Mouse (Mus musculus) embryonic facial prominence, embryonic 14.5 days (tissue): ENCODE measurements at regions not wholly inside any gene's neighbourhood (a gene's known extent, or its start where the extent isn't known, plus 50 kb on each side); places are given as distances from the start of the nearest gene placed in this dataset.

Experiments
- ATAC-seq: fragments of 200-750 bp; cut with Nextera tagmentation; 2 replicates; pipeline ENCODE4 v1.8.0; 2017; ENCODE audit warnings: low read depth, moderate number of reproducible peaks, moderate TSS enrichment
- DNase-seq: peaks from one replicate; pipeline ENCODE4 v3.0.0-alpha.2; 2015; ENCODE audit warnings: low spot score
- H3K27ac ChIP-seq: fragments of 300-500 bp; sonication (generic); replicated peaks from 2 replicates; pipeline ENCODE4 v1.5.1; 2014; ENCODE audit warnings: low read depth, mild to moderate bottlenecking, low read length, moderate library complexity
- H3K27me3 ChIP-seq: fragments of 300-500 bp; sonication (generic); replicated peaks from 2 replicates; pipeline ENCODE4 v1.6.1; 2014; ENCODE audit warnings: low read length; ENCODE audit not compliant: control insufficient read depth, insufficient read depth
- H3K36me3 ChIP-seq: fragments of 300-500 bp; sonication (generic); 2 replicates; pipeline ENCODE4 v1.6.1; 2014; ENCODE audit warnings: low read length, mixed read lengths; ENCODE audit not compliant: control insufficient read depth, insufficient read depth
- H3K4me1 ChIP-seq: fragments of 300-500 bp; sonication (generic); 2 replicates; pipeline ENCODE4 v1.6.1; 2014; ENCODE audit warnings: antibody characterized with exemption, low read length; ENCODE audit not compliant: control insufficient read depth, insufficient read depth
- H3K4me2 ChIP-seq: fragments of 300-500 bp; sonication (generic); 2 replicates; pipeline ENCODE4 v1.6.1; 2014; ENCODE audit warnings: low read depth, mild to moderate bottlenecking, low read length, moderate library complexity, mixed read lengths
- H3K4me3 ChIP-seq: fragments of 300-500 bp; sonication (generic); 2 replicates; pipeline ENCODE4 v1.5.1; 2014; ENCODE audit warnings: low read depth, mild to moderate bottlenecking, low read length
- H3K9ac ChIP-seq: fragments of 300-500 bp; sonication (generic); 2 replicates; pipeline ENCODE4 v1.6.1; 2014; ENCODE audit warnings: low read depth, mild to moderate bottlenecking, low read length, moderate library complexity, mixed read lengths
- H3K9me3 ChIP-seq: fragments of 300-500 bp; sonication (generic); 2 replicates; pipeline ENCODE4 v1.6.1; 2016; ENCODE audit warnings: low read length; ENCODE audit not compliant: control insufficient read depth
- WGBS: fragments of 180-500 bp; shearing (Covaris S2); extraction: QIAGEN DNeasy Blood & Tissue Kit; methylation state at CpG from one replicate; pipeline ENCODE4 v1.1.7; 2014; 5-methylcytosine and 5-hydroxymethylcytosine counted together

DNA sequence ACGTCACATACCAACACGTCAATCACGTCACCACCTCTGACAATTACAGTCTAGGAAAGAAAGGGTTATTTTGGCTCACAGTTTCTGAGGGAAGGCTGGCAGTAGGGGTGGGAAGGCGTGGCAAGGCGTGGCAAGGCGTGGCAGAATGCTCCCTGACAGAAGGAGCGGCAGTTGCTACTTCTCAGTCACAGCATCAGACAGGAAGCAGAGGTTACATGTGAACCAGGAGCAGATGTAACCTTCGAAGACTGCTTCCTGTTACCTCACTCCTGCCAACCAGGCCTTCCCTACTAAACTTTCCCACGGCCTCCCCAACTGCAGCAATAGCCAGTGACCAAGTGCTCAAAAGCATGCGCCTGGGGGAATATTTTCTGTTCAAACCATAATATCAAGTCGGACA, 240.9 kb upstream of the Stt3b start:
- no peaks in the 10 kb centered on the region for H3K27me3 ChIP-seq
- DNase-seq = no peak
- no peak overlapping the region for H3K4me3 ChIP-seq
- WGBS = 80% methylated on average over 11 of the region's 11 CpGs
- H3K36me3 ChIP-seq = no peaks in the 10 kb centered on the region
- H3K9ac ChIP-seq = no peak overlapping the region
- H3K4me1 ChIP-seq = peaks cover 18% of the 10 kb centered on the region
- H3K4me2 ChIP-seq = no peak overlapping the region
- ATAC-seq = no peak
- no peaks in the 10 kb centered on the region for H3K9me3 ChIP-seq
- no peak overlapping the region for H3K27ac ChIP-seq

GRCm38 (mm10) chr9:115551501-115551900, 241.3 kb upstream of the Stt3b start:
- no peaks in the 10 kb centered on the region for H3K27me3 ChIP-seq
- no peak overlapping the region for H3K27ac ChIP-seq
- no peak for ATAC-seq
- no peak overlapping the region for H3K4me2 ChIP-seq
- H3K36me3 ChIP-seq = no peaks in the 10 kb centered on the region
- peaks cover 18% of the 10 kb centered on the region for H3K4me1 ChIP-seq
- no peak overlapping the region for H3K4me3 ChIP-seq
- WGBS = 71% methylated on average over 4 of the region's 4 CpGs
- DNase-seq = no peak
- H3K9ac ChIP-seq = no peak overlapping the region
- no peaks in the 10 kb centered on the region for H3K9me3 ChIP-seq

GRCm38 (mm10) chr9:115558131-115558530, 247.9 kb upstream of the Stt3b start:
- DNase-seq = no peak
- H3K9me3 ChIP-seq = no peaks in the 10 kb centered on the region; the same call in 1 of the 2 replicates
- H3K4me3 ChIP-seq = no peak overlapping the region
- no peak overlapping the region for H3K9ac ChIP-seq
- H3K36me3 ChIP-seq = no peaks in the 10 kb centered on the region
- WGBS = 92% methylated on average over 7 of the region's 7 CpGs
- no peak for ATAC-seq
- H3K4me2 ChIP-seq = no peak overlapping the region
- peaks cover 5% of the 10 kb centered on the region; the same call in 1 of the 2 replicates for H3K4me1 ChIP-seq
- H3K27me3 ChIP-seq = no peaks in the 10 kb centered on the region
- no peak overlapping the region for H3K27ac ChIP-seq

GRCm38 (mm10) chr9:115559521-115559920, 249.3 kb upstream of the Stt3b start:
- H3K4me3 ChIP-seq = no peak overlapping the region
- ATAC-seq (no peak), DNase-seq (no peak)
- no peaks in the 10 kb centered on the region for H3K36me3 ChIP-seq
- 97% methylated on average over 5 of the region's 5 CpGs for WGBS
- no peak overlapping the region for H3K9ac ChIP-seq
- no peaks in the 10 kb centered on the region; the same call in 1 of the 2 replicates for H3K9me3 ChIP-seq
- H3K27me3 ChIP-seq = no peaks in the 10 kb centered on the region
- H3K27ac ChIP-seq = no peak overlapping the region
- peaks cover 7% of the 10 kb centered on the region; the same call in 1 of the 2 replicates for H3K4me1 ChIP-seq
- no peak overlapping the region for H3K4me2 ChIP-seq

DNA sequence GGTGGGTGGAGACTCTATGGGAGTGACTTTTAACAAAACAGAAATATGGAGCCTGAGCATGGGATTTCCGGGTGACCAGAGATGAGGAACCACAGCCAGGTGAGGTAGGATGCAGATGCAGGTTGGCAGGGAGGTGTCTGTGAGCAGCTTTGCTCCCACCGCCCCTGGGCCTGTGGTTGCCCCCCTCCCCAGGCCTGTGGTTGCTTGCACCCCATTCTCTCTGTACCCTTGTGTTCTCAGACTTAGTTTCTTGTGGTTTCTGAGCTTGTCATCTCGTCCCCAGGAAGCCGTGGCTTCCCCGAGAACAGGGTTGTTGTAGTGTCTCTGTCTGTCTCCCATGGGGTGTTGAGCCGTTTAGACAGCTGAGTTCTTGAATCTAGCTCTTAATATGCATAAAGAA, 251.0 kb upstream of the Stt3b start:
- no peak for DNase-seq
- Histone ChIP-seq H3K9me3 (no peaks in the 10 kb centered on the region; the same call in 1 of the 2 replicates), H3K4me1 (peaks cover 9% of the 10 kb centered on the region; the same call in 1 of the 2 replicates), H3K27me3 (no peaks in the 10 kb centered on the region), H3K4me2 (no peak overlapping the region), H3K4me3 (no peak overlapping the region), H3K9ac (no peak overlapping the region), H3K27ac (no peak overlapping the region), H3K36me3 (no peaks in the 10 kb centered on the region)
- ATAC-seq = no peak
- 76% methylated on average over 6 of the region's 6 CpGs for WGBS

DNA sequence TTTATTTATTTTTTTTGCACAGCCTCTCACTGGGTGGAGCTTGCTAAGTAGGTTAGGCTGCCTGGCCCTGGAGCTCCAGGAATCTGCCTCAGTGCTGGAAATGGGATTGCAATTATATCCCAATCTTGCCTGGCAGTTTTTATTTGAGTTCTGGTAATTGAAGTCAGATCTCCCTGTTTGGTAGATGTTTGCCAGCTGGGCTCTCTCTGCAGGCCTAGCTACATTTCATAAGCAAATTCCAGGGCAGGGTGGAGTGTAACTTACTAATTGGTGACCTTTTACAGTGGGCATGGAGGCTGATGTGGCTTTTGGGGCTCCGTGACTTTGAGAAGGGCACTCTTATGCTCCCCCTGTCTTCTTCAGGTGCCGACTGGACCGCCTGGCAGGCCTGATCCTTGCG, 252.6 kb upstream of the Stt3b start:
- no peak overlapping the region for H3K4me3 ChIP-seq
- no peak for ATAC-seq
- peak; percentile 65 for DNase-seq
- no peak overlapping the region for H3K4me2 ChIP-seq
- 22% methylated on average over 4 of the region's 4 CpGs for WGBS
- H3K27me3 ChIP-seq = no peaks in the 10 kb centered on the region
- no peaks in the 10 kb centered on the region; the same call in 1 of the 2 replicates for H3K9me3 ChIP-seq
- H3K4me1 ChIP-seq = peaks cover 10% of the 10 kb centered on the region; the same call in 1 of the 2 replicates
- H3K27ac ChIP-seq = peak overlapping the region; percentile 29; the same call in 1 of the 2 replicates
- H3K36me3 ChIP-seq = no peaks in the 10 kb centered on the region
- H3K9ac ChIP-seq = no peak overlapping the region

- Histone ChIP-seq H3K4me1 (peaks cover 10% of the 10 kb centered on the region; the same call in 1 of the 2 replicates), H3K4me2 (no peak overlapping the region), H3K36me3 (no peaks in the 10 kb centered on the region), H3K4me3 (no peak overlapping the region), H3K9ac (no peak overlapping the region), H3K9me3 (no peaks in the 10 kb centered on the region; the same call in 1 of the 2 replicates), H3K27me3 (no peaks in the 10 kb centered on the region), H3K27ac (no peak overlapping the region)
- 76% methylated on average over 1 of the region's 1 CpGs for WGBS
- peak; percentile 41; the same call in 1 of the 2 replicates for ATAC-seq
- DNase-seq = no peak
Measured at GRCm38 (mm10) chr9:115564366-115564765, 254.1 kb upstream of the Stt3b start.

GRCm38 (mm10) chr9:115568693-115569334, 258.6 kb upstream of the Stt3b start:
- DNase-seq = no peak

DNA sequence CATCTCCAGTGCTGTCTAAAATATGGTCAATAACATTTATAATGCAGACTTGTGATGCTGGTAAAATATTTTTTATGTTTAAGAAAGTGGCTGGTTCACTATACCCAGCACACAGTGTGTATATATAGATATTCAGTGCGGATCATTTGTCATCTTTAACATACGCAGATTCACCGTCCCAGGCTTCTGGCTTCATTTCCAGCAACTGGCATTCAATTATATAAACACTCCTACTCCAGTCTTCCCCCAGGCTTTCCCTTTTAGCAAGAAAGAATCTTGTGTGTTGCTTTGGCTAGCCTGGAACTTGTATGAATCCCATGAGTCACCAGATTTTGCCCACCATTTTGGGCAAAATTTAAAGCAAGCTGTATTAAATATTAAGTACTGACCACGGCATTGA, 260.8 kb upstream of the Stt3b start:
- Histone ChIP-seq H3K9ac (no peak overlapping the region), H3K4me3 (no peak overlapping the region), H3K4me2 (no peak overlapping the region), H3K4me1 (0 out of 2 replicates have a peak, but pooled peaks cover 3% of the 10 kb centered on the region), H3K9me3 (no peaks in the 10 kb centered on the region), H3K27me3 (no peaks in the 10 kb centered on the region), H3K27ac (no peak overlapping the region), H3K36me3 (no peaks in the 10 kb centered on the region)
- DNase-seq (no peak), ATAC-seq (no peak)
- WGBS = 68% methylated on average over 4 of the region's 4 CpGs

More at GRCm38 (mm10) chr9:115568693-115569334, 258.6 kb upstream of the Stt3b start:
- 65% methylated on average over 7 of the region's 7 CpGs for WGBS
- H3K4me2 ChIP-seq = no peak overlapping the region
- no peaks in the 10 kb centered on the region for H3K27me3 ChIP-seq
- H3K9ac ChIP-seq = no peak overlapping the region
- H3K4me1 ChIP-seq = 0 out of 2 replicates have a peak, but pooled peaks cover 3% of the 10 kb centered on the region
- no peak for ATAC-seq
- H3K36me3 ChIP-seq = no peaks in the 10 kb centered on the region
- H3K4me3 ChIP-seq = no peak overlapping the region
- no peaks in the 10 kb centered on the region for H3K9me3 ChIP-seq
- no peak overlapping the region for H3K27ac ChIP-seq
